Mouse (Mus musculus) G1E (cell line): ENCODE data around the gene Arhgap27.

Source experiments
- CTCF ChIP-seq: IDR thresholded peaks from 2 replicates; pipeline ENCODE4 v1.5.1; 2012; ENCODE audit warnings: low read depth, low read length, inconsistent platforms, mixed read lengths
- GATA1 ChIP-seq: IDR thresholded peaks from 2 replicates; pipeline ENCODE4 v1.6.1; 2012; ENCODE audit warnings: borderline replicate concordance, low read length, inconsistent platforms, mixed read lengths
- GATA2 ChIP-seq: IDR thresholded peaks from 2 replicates; pipeline ENCODE4 v1.6.1; 2012; ENCODE audit warnings: low read depth, low read length, inconsistent platforms, borderline replicate concordance

- no peak for TF ChIP-seq CTCF
- no peak for TF ChIP-seq GATA1
- no peak for TF ChIP-seq GATA2
These were observed 841 bp downstream of the Arhgap27 start for GRCm38 (mm10) chr11:103362521-103363181.
